Mouse (Mus musculus) ES-E14 (cell line): ENCODE data around the gene Btg2.

Experiments used
- HCFC1 ChIP-seq: IDR thresholded peaks from 2 replicates; pipeline ENCODE4 v1.6.1; 2012; ENCODE audit warnings: low read length, inconsistent platforms, borderline replicate concordance; ENCODE audit not compliant: insufficient read depth
- MAFK ChIP-seq: IDR thresholded peaks from 2 replicates; pipeline ENCODE4 v1.6.1; 2014; ENCODE audit warnings: mild to moderate bottlenecking, low read depth, low read length, inconsistent platforms; ENCODE audit not compliant: insufficient read depth
- ZNF384 ChIP-seq: IDR thresholded peaks from 2 replicates; pipeline ENCODE4 v1.6.1; 2012; ENCODE audit warnings: low read depth, low read length, inconsistent platforms

GRCm38 (mm10) chr1:134074606-134075005 is 4.3 kb downstream of the Btg2 start:
- no peak for TF ChIP-seq MAFK
- TF ChIP-seq HCFC1: no peak
- TF ChIP-seq ZNF384: no peak
